Mouse (Mus musculus): ENCODE results near the gene Ralgps2.

Gene Ralgps2

DNA sequence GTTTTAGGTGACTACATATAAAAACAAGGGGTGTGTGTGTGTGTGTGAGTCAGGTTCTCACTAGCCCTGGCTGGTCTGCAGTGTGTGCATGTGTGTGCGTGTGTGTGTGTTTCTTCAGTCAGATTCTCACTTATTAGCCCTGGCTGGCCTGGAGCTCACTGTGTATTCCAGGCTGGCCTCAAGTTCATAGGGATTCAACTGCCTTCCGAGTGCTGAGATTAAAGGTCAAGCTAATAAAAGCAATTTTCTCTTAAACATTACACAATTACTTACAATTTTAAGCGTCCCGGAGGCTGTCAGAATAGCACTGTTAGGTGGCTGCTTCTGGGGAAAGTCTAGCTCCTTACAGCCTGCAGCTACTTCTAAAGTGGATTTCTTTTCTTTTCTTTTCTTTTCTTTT lies 101.2 kb downstream of the Ralgps2 start, which contains the start of gene Angptl1:
Angptl1 (plus strand) TSS at position 386 of the 400 bp plus-strand sequence.
- no peak for DNase-seq (ENCODE audit: low spot score in 2 of 2)

DNA sequence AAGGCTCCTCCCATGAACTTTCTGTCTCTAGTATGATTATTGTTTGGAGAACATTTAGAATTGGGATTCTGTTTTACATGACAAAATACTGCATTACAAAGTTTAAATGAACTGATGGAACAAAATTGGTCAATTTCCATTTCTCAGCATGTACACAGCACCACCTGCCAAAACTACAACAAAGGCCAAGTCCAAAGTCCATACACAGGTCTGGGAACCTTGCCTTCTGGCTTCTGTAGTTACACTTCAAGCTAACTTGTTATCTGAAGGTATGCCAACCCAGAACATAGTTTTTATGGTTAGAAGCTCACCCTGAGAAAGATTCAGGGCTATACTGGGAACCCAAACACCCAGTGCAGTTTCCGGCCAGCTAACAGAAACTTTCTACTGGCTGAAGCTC lies 120.2 kb downstream of the Ralgps2 start:
- DNase-seq (ENCODE audit: low spot score in 2 of 2) = no peak

GRCm38 (mm10) chr1:156813485-156813884 lies 125.9 kb downstream of the Ralgps2 start:
- no peak for DNase-seq (ENCODE audit: low spot score in 2 of 2)

DNA sequence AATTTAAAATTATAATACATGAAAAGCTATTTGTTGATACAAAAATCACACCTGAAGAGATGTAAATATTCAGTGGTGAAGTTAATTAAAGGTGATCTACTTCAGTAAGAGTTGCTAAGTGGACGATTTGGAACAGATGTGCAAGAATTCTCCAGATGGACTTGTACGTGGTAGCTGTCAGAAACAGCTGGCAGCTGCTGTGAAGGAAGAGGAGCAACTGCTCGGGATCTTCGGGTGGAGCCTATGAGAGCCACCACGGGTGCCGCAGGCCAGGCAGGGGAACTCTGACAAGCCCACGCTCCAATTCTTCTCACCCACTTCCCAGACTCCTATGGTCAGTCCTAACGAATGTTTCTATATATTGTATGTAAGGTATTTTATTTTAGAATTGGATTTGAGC lies 126.7 kb downstream of the Ralgps2 start:
- no peak for DNase-seq (ENCODE audit: low spot score in 2 of 2)

DNA sequence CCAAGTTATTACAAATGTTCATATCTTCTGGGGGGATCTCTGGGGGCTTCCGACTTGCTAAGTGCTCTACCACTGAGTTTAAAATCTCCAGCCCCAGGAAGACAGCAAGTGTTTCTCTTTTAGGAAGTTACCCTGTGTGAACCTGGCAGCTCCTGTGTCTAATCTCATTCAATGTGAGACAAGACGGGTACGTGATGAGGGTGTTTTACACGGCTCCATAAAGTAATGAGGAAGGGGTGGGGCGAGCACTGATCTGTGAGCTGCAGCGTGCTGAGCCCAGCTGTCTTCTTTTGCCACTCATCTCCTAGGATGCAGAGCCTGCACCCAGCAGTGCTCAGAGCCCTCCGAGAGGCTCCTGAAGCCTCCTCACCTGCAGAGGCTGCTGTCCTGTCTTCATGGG lies 127.5 kb downstream of the Ralgps2 start:
- no peak for DNase-seq (ENCODE audit: low spot score in 2 of 2)

- DNase-seq (ENCODE audit: low spot score in 2 of 2) = no peak
These were observed 131.1 kb downstream of the Ralgps2 start for GRCm38 (mm10) chr1:156808332-156808731.

DNA sequence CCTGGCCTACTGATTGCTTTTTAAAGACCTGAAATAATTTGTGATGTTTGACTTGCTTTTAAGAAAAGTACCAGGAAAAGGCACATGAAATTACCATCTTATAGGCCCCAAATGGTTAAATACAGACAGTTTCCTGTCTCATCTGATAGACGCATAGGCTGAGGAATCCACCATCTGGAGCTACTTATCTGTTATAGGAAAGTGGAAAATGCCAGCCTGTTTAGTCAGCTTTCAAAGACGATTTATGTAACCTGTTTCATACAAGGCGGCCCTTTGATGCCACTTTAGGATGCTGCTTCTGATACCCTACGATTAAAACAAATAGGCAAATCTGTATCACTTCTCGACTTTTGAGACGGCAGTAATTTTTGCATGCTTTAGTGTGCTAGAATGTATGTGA lies 138.2 kb downstream of the Ralgps2 start:
- DNase-seq (ENCODE audit: low spot score in 2 of 2) = no peak

- DNase-seq (ENCODE audit: low spot score in 2 of 2) = no peak
These were observed 143.2 kb downstream of the Ralgps2 start for GRCm38 (mm10) chr1:156796251-156796650.

- no peak for DNase-seq (ENCODE audit: low spot score in 2 of 2)
These were observed 149.5 kb downstream of the Ralgps2 start for GRCm38 (mm10) chr1:156789844-156790490.

DNA sequence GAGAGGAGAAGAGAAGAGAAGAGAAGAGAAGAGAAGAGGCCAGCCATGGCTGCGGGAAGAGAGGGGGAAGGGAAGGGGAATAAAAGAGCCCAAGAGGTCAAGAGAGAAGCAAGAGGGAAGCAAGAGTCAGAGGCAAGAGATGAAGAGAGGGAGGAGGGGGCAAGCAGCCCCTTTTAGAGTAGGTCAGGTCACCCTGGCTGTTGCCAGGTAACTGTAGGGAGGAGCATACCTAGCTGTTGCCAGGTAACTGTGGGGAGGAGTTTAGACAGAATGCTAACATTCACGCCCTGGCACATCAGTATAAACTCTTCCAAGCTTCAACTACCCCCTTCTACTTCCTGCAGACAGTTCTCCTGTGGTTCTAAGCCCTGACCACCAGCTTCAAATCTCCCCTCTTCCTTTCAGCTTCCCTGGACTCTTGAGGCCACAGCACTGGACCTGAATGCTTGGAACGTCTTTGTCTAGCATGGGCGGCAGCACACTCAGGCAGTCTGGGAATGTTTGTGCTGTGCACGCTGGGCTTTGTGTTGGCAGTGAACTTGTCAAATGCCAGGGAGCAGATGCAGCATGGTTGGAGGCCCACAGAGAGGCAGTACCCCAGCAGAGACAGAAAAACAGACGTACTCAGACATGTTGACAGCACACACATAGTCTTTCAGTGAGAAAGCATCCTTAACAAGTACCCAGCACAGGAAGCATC lies 152.1 kb downstream of the Ralgps2 start:
- no peak for DNase-seq (ENCODE audit: low spot score in 2 of 2)

DNA sequence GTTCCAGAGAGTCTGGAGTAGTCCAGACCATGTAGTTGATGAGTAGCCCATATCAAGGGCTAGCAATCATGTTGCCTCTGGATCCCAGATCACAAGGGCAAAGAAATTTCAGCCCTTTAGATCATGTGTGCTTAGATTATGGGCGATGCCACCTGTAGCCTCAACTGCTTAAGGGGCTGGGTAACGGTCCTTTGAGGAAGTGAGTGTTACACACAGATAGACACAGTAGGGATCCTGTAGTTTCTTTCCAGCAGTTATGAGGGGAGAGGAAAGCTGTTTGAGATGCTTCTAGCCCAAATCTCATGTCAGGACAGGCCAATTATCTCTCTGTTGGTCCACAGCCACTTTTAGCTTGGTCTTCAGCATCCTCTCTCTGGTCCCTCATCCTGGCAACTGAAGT lies 153.4 kb downstream of the Ralgps2 start:
- DNase-seq (ENCODE audit: low spot score in 2 of 2) = no peak

DNA sequence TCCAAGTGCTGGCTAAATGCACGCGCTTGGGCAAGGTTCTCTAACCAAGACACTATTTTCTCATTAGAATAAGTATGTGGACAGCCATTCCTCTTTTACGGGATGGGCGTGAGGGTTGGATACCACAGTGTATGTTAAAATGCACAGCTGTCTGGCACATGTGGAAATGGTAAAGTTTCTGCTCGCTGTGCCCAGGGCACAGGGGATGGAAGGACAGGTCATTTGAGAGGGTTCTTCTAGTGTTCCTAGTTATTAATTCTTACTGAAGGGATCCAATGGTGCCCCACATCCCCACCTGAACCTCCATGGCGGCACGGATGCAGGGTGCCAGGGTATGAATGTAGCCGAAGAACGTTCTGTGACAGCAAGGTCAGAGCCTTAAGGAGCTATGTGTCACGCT lies 154.5 kb downstream of the Ralgps2 start:
- no peak for DNase-seq (ENCODE audit: low spot score in 2 of 2)

DNA sequence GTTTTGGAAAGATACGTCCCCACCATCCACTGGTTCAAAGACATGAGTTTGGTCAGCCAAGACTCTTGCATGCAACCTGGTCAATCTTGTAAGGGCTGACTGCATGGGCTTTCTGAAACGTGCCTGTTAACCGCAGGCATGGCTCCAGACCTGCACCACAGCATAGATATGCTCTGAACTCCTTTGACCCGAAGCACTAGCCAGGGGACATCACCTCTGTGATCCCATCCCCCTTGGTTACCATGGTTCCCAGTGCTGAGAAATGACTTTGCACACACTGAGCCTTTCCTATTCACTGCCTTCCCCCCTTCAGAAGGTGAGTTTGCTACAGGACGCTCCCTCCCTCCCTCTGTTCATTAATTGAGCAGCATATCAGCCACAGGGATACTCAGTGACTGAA lies 155.3 kb downstream of the Ralgps2 start:
- DNase-seq (ENCODE audit: low spot score in 2 of 2) = no peak

GRCm38 (mm10) chr1:156781971-156782850 lies 157.2 kb downstream of the Ralgps2 start:
- no peak for DNase-seq (ENCODE audit: low spot score in 2 of 2)

GRCm38 (mm10) chr1:156781076-156781741 lies 158.2 kb downstream of the Ralgps2 start:
- DNase-seq (ENCODE audit: low spot score in 2 of 2) = no peak

DNA sequence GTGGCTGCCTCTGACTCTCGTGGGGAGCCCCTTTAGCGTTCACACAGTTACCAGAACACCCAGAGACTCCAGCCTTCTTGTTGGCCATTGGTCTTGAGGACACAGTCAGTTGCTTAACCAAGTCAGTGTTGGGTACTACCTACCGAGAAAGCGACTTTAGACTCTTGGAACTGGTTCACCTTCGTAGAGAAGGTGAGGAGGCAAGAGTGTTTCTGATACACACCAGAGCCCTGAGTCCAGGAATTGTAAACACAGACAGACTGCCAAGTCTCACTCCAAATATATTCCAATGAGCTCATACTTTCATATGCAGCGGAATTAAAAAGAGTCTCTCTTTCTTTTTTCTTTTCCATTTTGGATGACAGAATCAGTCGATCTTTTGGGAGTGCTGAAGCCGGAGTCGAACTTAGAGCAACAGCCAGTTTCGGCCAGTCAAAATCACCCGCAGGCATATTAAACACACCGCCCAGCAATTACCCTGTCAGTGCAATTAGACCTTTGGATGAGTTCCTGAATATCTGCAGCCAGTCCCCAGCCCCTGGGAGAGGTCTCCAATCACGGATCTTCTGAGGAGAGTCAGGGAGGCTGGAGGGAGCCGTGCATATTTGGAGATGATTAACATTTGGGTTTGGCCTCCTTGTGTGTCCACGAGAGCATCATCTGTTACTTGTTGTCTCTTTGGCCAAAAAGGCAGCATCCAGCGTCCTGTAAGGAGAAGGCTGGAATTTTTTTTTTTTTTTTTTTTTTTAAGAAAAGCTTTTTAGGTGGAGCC lies 159.0 kb downstream of the Ralgps2 start:
- DNase-seq (ENCODE audit: low spot score in 2 of 2) = no peak

DNA sequence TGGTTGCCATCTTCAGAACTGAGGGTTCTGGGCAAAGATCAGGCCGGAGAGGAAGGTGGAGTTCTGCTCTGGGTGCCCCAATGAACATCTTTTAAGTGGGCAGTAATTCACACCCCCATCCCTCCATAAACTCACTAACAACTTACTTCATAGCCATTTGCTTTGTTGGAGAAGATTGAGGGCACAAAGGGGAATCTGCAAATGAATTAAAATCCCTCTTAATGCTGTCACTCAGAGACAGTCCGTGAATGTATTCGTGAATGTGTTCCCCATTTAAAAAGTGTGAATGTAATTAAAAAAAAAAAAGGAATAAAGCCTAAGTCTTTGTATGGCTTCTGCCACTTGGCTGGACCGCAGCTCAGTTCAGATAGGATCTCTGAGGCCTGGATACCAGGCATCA lies 159.8 kb downstream of the Ralgps2 start:
- DNase-seq (ENCODE audit: low spot score in 2 of 2) = no peak

- no peak for DNase-seq (ENCODE audit: low spot score in 2 of 2)
These were observed 160.4 kb downstream of the Ralgps2 start for GRCm38 (mm10) chr1:156778977-156779376.

DNA sequence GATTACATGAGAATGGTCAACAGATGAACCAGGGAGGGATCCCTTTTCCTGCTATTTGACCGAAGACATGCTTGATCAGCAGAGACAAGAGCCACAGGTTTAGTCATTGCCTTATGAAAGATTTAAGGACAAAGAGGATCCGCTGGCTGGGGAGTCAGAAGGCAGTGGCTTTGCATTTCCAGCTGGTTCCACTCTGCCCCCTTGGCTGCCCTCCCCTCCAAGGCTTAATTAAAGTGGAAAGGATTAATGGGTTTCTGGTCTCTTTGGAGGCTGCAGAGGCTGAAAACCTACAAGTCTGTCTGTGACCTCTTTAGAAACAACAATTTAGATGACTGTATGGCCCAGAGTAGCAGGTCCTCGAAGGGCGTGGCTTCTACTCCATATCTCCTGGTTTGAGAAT lies 161.5 kb downstream of the Ralgps2 start:
- DNase-seq (ENCODE audit: low spot score in 2 of 2) = no peak

DNA sequence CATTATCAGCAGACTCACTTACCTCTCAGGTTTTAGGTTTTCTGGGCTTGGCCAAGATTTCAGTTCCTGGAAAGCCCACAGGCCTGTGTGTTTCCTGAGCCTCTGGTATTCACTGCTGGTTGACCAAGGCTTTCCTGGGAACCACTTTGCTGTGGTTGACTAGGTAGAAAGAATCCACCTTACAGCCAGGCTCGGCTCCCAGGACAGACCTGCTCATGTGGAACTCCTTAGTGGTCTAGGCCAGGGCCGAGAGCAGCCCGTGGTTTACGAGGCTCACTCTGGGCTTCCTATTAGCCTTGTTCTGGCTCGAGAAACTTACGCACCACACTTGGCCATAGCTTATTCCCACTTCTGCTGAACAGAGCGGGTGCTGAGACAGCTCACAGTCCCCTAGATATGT lies 163.4 kb downstream of the Ralgps2 start:
- no peak for DNase-seq (ENCODE audit: low spot score in 2 of 2)

DNA sequence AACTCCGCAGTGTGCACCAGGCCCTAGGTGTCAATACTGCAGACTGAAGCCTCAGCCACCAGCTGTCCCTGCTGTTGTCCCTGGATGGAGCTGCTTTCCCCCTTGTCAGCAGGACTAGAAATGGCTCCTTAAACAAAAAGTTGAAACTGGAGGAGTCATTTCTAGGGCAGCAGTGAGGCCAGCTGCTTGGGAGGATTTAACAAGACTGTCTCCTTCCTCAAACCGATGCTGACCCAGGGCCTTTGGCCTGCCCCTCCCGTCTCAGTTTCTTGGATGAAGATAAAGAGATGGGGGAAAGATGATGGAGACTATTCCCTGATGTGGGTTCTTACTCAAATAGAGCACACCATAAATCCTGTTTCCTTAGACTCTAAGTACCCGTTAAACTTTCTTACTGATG lies 164.2 kb downstream of the Ralgps2 start:
- no peak for DNase-seq (ENCODE audit: low spot score in 2 of 2)
